Mouse (Mus musculus) kidney, adult 2 months (tissue): ENCODE results near the gene H6pd. TPM values are rescaled to one million over a fixed set of nuclear protein-coding genes. Genes with fewer than 3 reads are reported as not detected.
"Not testable (repeated sequence)": the region's sequence is repeated elsewhere in the genome, so short reads cannot be mapped to it uniquely, and the experiment has no call there.

Experiments
- DNase-seq: peaks from one replicate; pipeline ENCODE4 v3.0.0; 2021
- H3K27ac ChIP-seq: fragments of 200-500 bp; 2 replicates; pipeline ENCODE4 v1.5.1; 2012; ENCODE audit warnings: low read depth, low read length, control low read depth, inconsistent platforms; ENCODE audit not compliant: insufficient read depth
- H3K27me3 ChIP-seq: fragments of 200-500 bp; replicated peaks from 2 replicates; pipeline ENCODE4 v1.6.1; 2012; ENCODE audit warnings: mild to moderate bottlenecking, moderate library complexity, low read length, inconsistent platforms; ENCODE audit not compliant: control insufficient read depth, insufficient read depth
- H3K36me3 ChIP-seq: fragments of 200-500 bp; 2 replicates; pipeline ENCODE4 v1.6.1; 2012; ENCODE audit warnings: mild to moderate bottlenecking, moderate library complexity, low read length, inconsistent platforms; ENCODE audit not compliant: control insufficient read depth, insufficient read depth
- H3K4me1 ChIP-seq: fragments of 200-500 bp; 2 replicates; pipeline ENCODE4 v1.6.1; 2011; ENCODE audit warnings: low read length; ENCODE audit not compliant: control insufficient read depth, insufficient read depth
- H3K4me3 ChIP-seq: fragments of 200-500 bp; 2 replicates; pipeline ENCODE4 v1.5.1; 2011; ENCODE audit warnings: mild to moderate bottlenecking, low read depth, low read length, control low read depth; ENCODE audit not compliant: insufficient read depth
- CTCF ChIP-seq: fragments of 200-500 bp; conservative IDR thresholded peaks from 2 replicates; pipeline ENCODE4 v1.5.1; 2011; ENCODE audit warnings: low read depth, mild to moderate bottlenecking, control low read depth, low read length, moderate library complexity, mixed read lengths; ENCODE audit not compliant: insufficient read depth, insufficient read length
- POLR2A ChIP-seq: fragments of 200-500 bp; IDR thresholded peaks from one replicate; pipeline ENCODE4 v1.6.1; 2011; ENCODE audit warnings: low read depth, low read length, control low read depth
- WGBS: fragments of 180-500 bp; shearing (Covaris S2); methylation state at CpG from one replicate; pipeline ENCODE4 v1.1.7; 2018; 5-methylcytosine and 5-hydroxymethylcytosine counted together
- polyA plus RNA-seq: library from polyadenylated mRNA; depleted of rRNA; stranded (reverse); fragments of >200 nt; gene quantifications from 2 replicates; pipeline ENCODE4 v1.2.3, GENCODE M21; 2012

The H6pd gene
- polyA plus RNA-seq, 1 experiment, result 137 TPM

DNA sequence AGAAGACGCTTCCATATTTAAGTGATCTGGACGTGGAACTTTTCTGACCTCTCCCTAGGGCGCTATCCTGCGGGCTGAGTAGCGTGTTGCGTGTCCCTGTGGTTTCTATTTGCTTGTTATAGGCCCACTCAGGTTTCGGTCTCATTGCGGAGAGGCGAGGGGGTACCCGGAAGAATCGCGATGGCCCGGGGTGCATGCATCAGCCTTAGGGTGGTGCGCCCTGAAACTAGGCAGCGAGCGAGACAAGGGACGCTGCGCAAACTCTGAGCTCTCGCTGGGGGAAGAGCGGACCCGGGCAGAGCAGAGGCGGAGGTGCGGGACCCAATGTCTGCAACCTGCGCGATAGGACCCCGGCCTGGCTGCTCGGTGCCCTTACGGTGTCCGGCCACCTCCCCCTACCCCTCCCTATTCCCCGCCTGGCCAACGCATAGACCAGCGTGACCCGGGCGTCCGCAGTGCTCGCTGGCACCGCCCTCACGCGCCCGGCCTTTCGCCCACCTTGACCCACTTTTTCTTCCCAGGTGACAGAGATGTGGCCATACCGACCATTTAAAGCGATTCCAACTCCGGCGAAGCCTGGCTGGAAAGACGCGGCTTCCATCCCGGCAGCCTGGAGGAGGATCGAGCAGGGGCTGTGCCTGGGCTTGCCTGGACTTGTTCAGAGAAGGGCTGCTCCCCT, 39.8 kb upstream of the H6pd start:
- Histone ChIP-seq H3K27ac (no peak overlapping the region), H3K36me3 (no peaks in the 10 kb centered on the region), H3K27me3 (no peaks in the 10 kb centered on the region), H3K4me3 (peak overlapping the region; percentile 48), H3K4me1 (no peaks in the 10 kb centered on the region)
- WGBS, result 2% methylated on average over 49 of the region's 49 CpGs
- DNase-seq, result peak; percentile 31
- TF ChIP-seq POLR2A (no peak), CTCF (no peak)

GRCm38 (mm10) chr4:150048038-150048437, 39.2 kb upstream of the H6pd start:
- Histone ChIP-seq H3K36me3 (no peaks in the 10 kb centered on the region), H3K27me3 (no peaks in the 10 kb centered on the region), H3K4me1 (no peaks in the 10 kb centered on the region), H3K27ac (no peak overlapping the region), H3K4me3 (peak overlapping the region; percentile 48)
- WGBS, result under 1% methylated on average over 20 of the region's 20 CpGs
- TF ChIP-seq CTCF (no peak), POLR2A (no peak)
- peak; percentile 76 for DNase-seq

GRCm38 (mm10) chr4:150043591-150043990, 34.8 kb upstream of the H6pd start:
- WGBS, result 95% methylated on average over 9 of the region's 9 CpGs

GRCm38 (mm10) chr4:150041346-150042110, 32.7 kb upstream of the H6pd start:
- WGBS, result 89% methylated on average over 10 of the region's 10 CpGs
- Histone ChIP-seq H3K4me1 (no peaks in the 10 kb centered on the region), H3K27ac (no peak overlapping the region), H3K27me3 (no peaks in the 10 kb centered on the region), H3K36me3 (no peaks in the 10 kb centered on the region), H3K4me3 (no peak overlapping the region)
- TF ChIP-seq POLR2A, result no peak
- TF ChIP-seq CTCF, result no peak
- DNase-seq, result no peak

More at GRCm38 (mm10) chr4:150043591-150043990, 34.8 kb upstream of the H6pd start:
- Histone ChIP-seq H3K27ac (no peak overlapping the region), H3K36me3 (no peaks in the 10 kb centered on the region), H3K27me3 (no peaks in the 10 kb centered on the region), H3K4me3 (no peak overlapping the region), H3K4me1 (no peaks in the 10 kb centered on the region)
- no peak for DNase-seq
- TF ChIP-seq POLR2A, result no peak
- no peak for TF ChIP-seq CTCF

GRCm38 (mm10) chr4:150040856-150041255, 32.0 kb upstream of the H6pd start:
- not testable (repeated sequence) for DNase-seq, H3K4me3 ChIP-seq, H3K4me1 ChIP-seq, H3K27ac ChIP-seq, H3K27me3 ChIP-seq, H3K36me3 ChIP-seq
- 97% methylated on average over 1 of the region's 1 CpGs for WGBS

GRCm38 (mm10) chr4:150040003-150040581, 31.3 kb upstream of the H6pd start:
- no peak for TF ChIP-seq POLR2A
- no peak for TF ChIP-seq CTCF
- Histone ChIP-seq H3K27ac (no peak overlapping the region), H3K4me1 (no peaks in the 10 kb centered on the region), H3K4me3 (no peak overlapping the region), H3K36me3 (no peaks in the 10 kb centered on the region), H3K27me3 (no peaks in the 10 kb centered on the region)
- DNase-seq, result no peak
- WGBS, result 78% methylated on average over 9 of the region's 9 CpGs

DNA sequence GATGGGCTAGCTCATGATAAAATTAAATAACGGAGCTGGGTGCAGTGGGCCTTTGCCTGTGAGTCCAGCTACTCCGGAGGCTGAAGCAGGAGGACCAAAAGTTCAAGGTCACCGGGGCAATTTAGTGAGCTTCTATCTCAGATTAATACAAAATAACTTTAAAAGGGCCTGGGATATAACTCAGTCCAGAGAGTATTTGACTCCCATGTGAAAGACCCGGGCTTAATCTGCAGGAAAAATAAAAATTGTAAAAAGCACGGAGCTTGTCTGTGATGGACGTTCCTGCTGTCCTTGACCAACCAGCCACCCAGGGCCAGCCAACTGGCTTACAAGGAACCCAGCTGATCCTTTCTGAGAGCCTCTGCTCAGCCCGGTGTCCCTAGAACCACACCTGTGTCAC, 29.7 kb upstream of the H6pd start:
- Histone ChIP-seq H3K27ac (no peak overlapping the region), H3K36me3 (no peaks in the 10 kb centered on the region), H3K27me3 (no peaks in the 10 kb centered on the region), H3K4me3 (no peak overlapping the region), H3K4me1 (no peaks in the 10 kb centered on the region)
- no peak for TF ChIP-seq POLR2A
- TF ChIP-seq CTCF, result no peak
- no peak for DNase-seq
- 93% methylated on average over 7 of the region's 7 CpGs for WGBS
